Mouse (Mus musculus) left cerebral cortex, adult 2 months (tissue): ENCODE measurements at regions not wholly inside any gene's neighbourhood (a gene's known extent, or its start where the extent isn't known, plus 50 kb on each side); places are given as distances from the start of the nearest gene placed in this dataset.
"Not testable (repeated sequence)": the region's sequence is repeated elsewhere in the genome, so short reads cannot be mapped to it uniquely, and the experiment has no call there.

Experiments used
- DNase-seq, 2 experiments: peaks; one replicate each; pipeline ENCODE4 v3.0.0; 2021 to 2022; ENCODE audit warnings: low spot score in 2 of 2, mixed read lengths in 1 of 2; ENCODE audit errors: extremely low spot score in 1 of 2
- H3K27ac ChIP-seq: fragments of 200-600 bp; 2 replicates; pipeline ENCODE4 v1.8.1; 2022
- H3K4me3 ChIP-seq: fragments of 200-600 bp; 2 replicates; pipeline ENCODE4 v1.8.1; 2022
- CTCF ChIP-seq: fragments of 200-600 bp; IDR thresholded peaks from 2 replicates; pipeline ENCODE4 v1.8.1; 2022; ENCODE audit warnings: antibody characterized with exemption, mild to moderate bottlenecking, moderate library complexity
- intact Hi-C: fragments of 180-260 bp; cut with DNase I; formaldehyde crosslinking; loops from one replicate; pipeline ENCODE4 v1.15.1; 2025

- no peak overlapping the region for H3K4me3 ChIP-seq
- H3K27ac ChIP-seq: no peak overlapping the region
- no peak for DNase-seq
- intact Hi-C loops: no loop called here
- peak; percentile 9 for TF ChIP-seq CTCF
These were observed 342.3 kb upstream of the Gm28363 start for GRCm38 (mm10) chr1:117354624-117355023.

- Histone ChIP-seq H3K27ac (no peak overlapping the region), H3K4me3 (no peak overlapping the region)
- intact Hi-C loops: no loop called here
- no peak for DNase-seq
- no peak for TF ChIP-seq CTCF
These were observed 340.3 kb upstream of the Gm28363 start for GRCm38 (mm10) chr1:117356418-117357194.

- intact Hi-C loops: no loop called here
These were observed 332.9 kb upstream of the Gm28363 start for GRCm38 (mm10) chr1:117364066-117364465.

DNA sequence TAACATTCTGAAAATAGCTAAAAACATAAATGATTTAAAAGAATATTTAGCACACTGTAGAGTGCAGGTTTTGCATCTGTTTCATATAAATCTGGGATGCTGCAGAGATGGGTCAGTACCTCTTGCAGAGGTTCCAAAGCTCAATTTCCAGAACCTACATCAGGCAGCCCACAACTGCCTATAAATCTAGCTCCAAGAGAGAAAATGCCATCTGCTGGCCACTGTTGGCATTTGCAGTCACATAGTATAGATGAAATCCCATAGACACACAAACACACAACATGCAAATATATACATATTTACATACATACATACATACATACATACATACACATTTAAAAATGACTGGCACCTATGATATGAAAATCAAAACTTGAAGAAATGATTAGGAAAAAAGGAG, 284.6 kb upstream of the Gm28363 start:
- TF ChIP-seq CTCF: peak; percentile 35
- Histone ChIP-seq H3K4me3 (no peak overlapping the region), H3K27ac (no peak overlapping the region)
- DNase-seq: no peak
- intact Hi-C loops: no loop called here

More at GRCm38 (mm10) chr1:117364066-117364465, 332.9 kb upstream of the Gm28363 start:
- no peak for DNase-seq
- Histone ChIP-seq H3K4me3 (no peak overlapping the region), H3K27ac (no peak overlapping the region)
- no peak for TF ChIP-seq CTCF

GRCm38 (mm10) chr1:117457736-117458135, 239.2 kb upstream of the Gm28363 start:
- TF ChIP-seq CTCF: no peak
- H3K27ac ChIP-seq: no peak overlapping the region
- intact Hi-C loops: no loop called here
- no peak for DNase-seq
- no peak overlapping the region for H3K4me3 ChIP-seq

- H3K27ac ChIP-seq, intact Hi-C loops, DNase-seq, H3K4me3 ChIP-seq: not testable (repeated sequence)
These were observed 238.6 kb upstream of the Gm28363 start for GRCm38 (mm10) chr1:117458156-117458850.

DNA sequence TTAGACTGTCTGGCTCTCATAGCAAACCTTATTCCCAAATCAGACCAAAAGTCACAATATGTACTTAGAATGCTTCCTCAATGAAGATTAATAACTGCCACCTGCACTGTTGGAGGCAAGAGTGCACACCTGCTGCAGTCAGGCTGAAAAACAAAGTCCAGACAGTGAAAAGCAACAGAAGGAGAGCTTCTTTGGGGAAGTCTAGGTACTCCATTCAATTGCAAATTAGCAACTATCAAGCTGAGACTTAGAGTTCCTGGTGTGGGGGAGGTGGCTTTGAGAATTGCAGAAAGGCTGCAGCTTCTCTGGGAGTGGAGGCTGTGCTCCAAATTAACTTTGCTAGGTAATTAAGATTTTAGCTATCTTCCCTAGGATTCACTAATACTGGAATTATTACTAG, 237.8 kb upstream of the Gm28363 start:
- H3K27ac ChIP-seq, DNase-seq, H3K4me3 ChIP-seq, intact Hi-C loops: not testable (repeated sequence)

DNA sequence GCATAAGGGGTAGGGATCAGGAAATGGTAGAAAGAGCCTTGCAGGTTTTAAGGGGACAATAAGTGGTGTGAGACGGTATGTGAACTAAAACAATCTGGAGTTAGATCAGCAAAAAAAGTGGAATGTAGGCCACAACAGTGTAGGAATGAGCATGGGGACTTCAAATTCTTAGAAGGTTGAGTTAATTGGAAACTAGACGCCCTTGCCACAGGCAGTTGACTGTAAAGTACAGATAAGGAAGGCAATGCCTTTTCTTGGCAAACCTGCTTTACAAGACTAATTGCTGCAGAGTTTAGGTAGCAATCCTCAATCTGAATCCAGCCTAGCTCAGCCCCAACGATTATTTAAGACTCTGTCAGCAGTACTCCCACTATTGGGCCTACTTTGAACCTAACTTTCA, 206.8 kb upstream of the Gm28363 start:
- no peak overlapping the region for H3K4me3 ChIP-seq
- H3K27ac ChIP-seq: no peak overlapping the region
- intact Hi-C loops: no loop called here
- no peak for TF ChIP-seq CTCF
- no peak for DNase-seq

GRCm38 (mm10) chr1:117497003-117497402, 199.9 kb upstream of the Gm28363 start:
- DNase-seq: no peak
- intact Hi-C loops: no loop called here
- no peak overlapping the region for H3K4me3 ChIP-seq

GRCm38 (mm10) chr1:117519498-117520032, 177.4 kb upstream of the Gm28363 start:
- Histone ChIP-seq H3K27ac (no peak overlapping the region), H3K4me3 (no peak overlapping the region)
- TF ChIP-seq CTCF: peak; percentile 73
- DNase-seq: peak; percentile 7 to 9
- intact Hi-C loops: no loop called here

More at GRCm38 (mm10) chr1:117497003-117497402, 199.9 kb upstream of the Gm28363 start:
- TF ChIP-seq CTCF: no peak
- H3K27ac ChIP-seq: no peak overlapping the region
